Mouse (Mus musculus): ENCODE measurements around the gene Olfr356. TPM values are rescaled to one million over a fixed set of nuclear protein-coding genes. Genes with fewer than 3 reads are reported as not detected.

Gene Olfr356
- polyA plus RNA-seq (2014; fragmentation: Illumina TruSeq; extraction: RNeasy Lipid Tissue Mini Kit (QIAGEN cat#74804); ENCODE audit: insufficient read depth, low read depth, low replicate concordance): not detected

GRCm38 (mm10) chr2:36936821-36937220 is at the start of gene Olfr356:
Gene Olfr356 (plus strand): TSS chr2:36937121.

GRCm38 (mm10) chr2:36892836-36893235 is 44.1 kb upstream of the Olfr356 start, which contains the start of gene Olfr353:
Gene Olfr353 (minus strand): TSS chr2:36892936.

GRCm38 (mm10) chr2:36905380-36905779 is 31.5 kb upstream of the Olfr356 start, which contains the start of gene Olfr354:
Gene Olfr354 (plus strand): TSS chr2:36905680.

GRCm38 (mm10) chr2:36928797-36929196 is 8.1 kb upstream of the Olfr356 start, which contains the start of gene Olfr355:
Gene Olfr355 (minus strand): TSS chr2:36928897.

Other genes with a start within 250 kb of the Olfr356 start
- not detected for gene Olfr347, start 205.2 kb upstream of the Olfr356 start, polyA plus RNA-seq (2014; fragmentation: Illumina TruSeq; extraction: RNeasy Lipid Tissue Mini Kit (QIAGEN cat#74804); ENCODE audit: insufficient read depth, low read depth, low replicate concordance)
- not detected for gene Olfr348, start 152.8 kb upstream of the Olfr356 start, polyA plus RNA-seq (2014; fragmentation: Illumina TruSeq; extraction: RNeasy Lipid Tissue Mini Kit (QIAGEN cat#74804); ENCODE audit: insufficient read depth, low read depth, low replicate concordance)
- gene Olfr50, start 146.6 kb upstream of the Olfr356 start, polyA plus RNA-seq (2014; fragmentation: Illumina TruSeq; extraction: RNeasy Lipid Tissue Mini Kit (QIAGEN cat#74804); ENCODE audit: insufficient read depth, low read depth, low replicate concordance): not detected
- not detected for gene Olfr3, start 120.1 kb upstream of the Olfr356 start, polyA plus RNA-seq (2014; fragmentation: Illumina TruSeq; extraction: RNeasy Lipid Tissue Mini Kit (QIAGEN cat#74804); ENCODE audit: insufficient read depth, low read depth, low replicate concordance)
- not detected for gene Olfr350, start 90.8 kb upstream of the Olfr356 start, polyA plus RNA-seq (2014; fragmentation: Illumina TruSeq; extraction: RNeasy Lipid Tissue Mini Kit (QIAGEN cat#74804); ENCODE audit: insufficient read depth, low read depth, low replicate concordance)
- gene Olfr351, start 74.5 kb upstream of the Olfr356 start, polyA plus RNA-seq (2014; fragmentation: Illumina TruSeq; extraction: RNeasy Lipid Tissue Mini Kit (QIAGEN cat#74804); ENCODE audit: insufficient read depth, low read depth, low replicate concordance): not detected
- gene Olfr352, start 68.7 kb upstream of the Olfr356 start, polyA plus RNA-seq (2014; fragmentation: Illumina TruSeq; extraction: RNeasy Lipid Tissue Mini Kit (QIAGEN cat#74804); ENCODE audit: insufficient read depth, low read depth, low replicate concordance): not detected
- not detected for gene Olfr353, start 44.2 kb upstream of the Olfr356 start, polyA plus RNA-seq (2014; fragmentation: Illumina TruSeq; extraction: RNeasy Lipid Tissue Mini Kit (QIAGEN cat#74804); ENCODE audit: insufficient read depth, low read depth, low replicate concordance)
- gene Olfr354, start 31.4 kb upstream of the Olfr356 start, polyA plus RNA-seq (2014; fragmentation: Illumina TruSeq; extraction: RNeasy Lipid Tissue Mini Kit (QIAGEN cat#74804); ENCODE audit: insufficient read depth, low read depth, low replicate concordance): not detected
- not detected for gene Olfr355, start 8.2 kb upstream of the Olfr356 start, polyA plus RNA-seq (2014; fragmentation: Illumina TruSeq; extraction: RNeasy Lipid Tissue Mini Kit (QIAGEN cat#74804); ENCODE audit: insufficient read depth, low read depth, low replicate concordance)
- gene Olfr357, start 56.7 kb downstream of the Olfr356 start, polyA plus RNA-seq (2014; fragmentation: Illumina TruSeq; extraction: RNeasy Lipid Tissue Mini Kit (QIAGEN cat#74804); ENCODE audit: insufficient read depth, low read depth, low replicate concordance): not detected
- not detected for gene Olfr358, start 72.2 kb downstream of the Olfr356 start, polyA plus RNA-seq (2014; fragmentation: Illumina TruSeq; extraction: RNeasy Lipid Tissue Mini Kit (QIAGEN cat#74804); ENCODE audit: insufficient read depth, low read depth, low replicate concordance)
- not detected for gene Olfr360, start 128.6 kb downstream of the Olfr356 start, polyA plus RNA-seq (2014; fragmentation: Illumina TruSeq; extraction: RNeasy Lipid Tissue Mini Kit (QIAGEN cat#74804); ENCODE audit: insufficient read depth, low read depth, low replicate concordance)
- not detected for gene Olfr361, start 152.2 kb downstream of the Olfr356 start, polyA plus RNA-seq (2014; fragmentation: Illumina TruSeq; extraction: RNeasy Lipid Tissue Mini Kit (QIAGEN cat#74804); ENCODE audit: insufficient read depth, low read depth, low replicate concordance)
- not detected for gene Olfr362, start 180.8 kb downstream of the Olfr356 start, polyA plus RNA-seq (2014; fragmentation: Illumina TruSeq; extraction: RNeasy Lipid Tissue Mini Kit (QIAGEN cat#74804); ENCODE audit: insufficient read depth, low read depth, low replicate concordance)
- gene Olfr364-ps1, start 202.2 kb downstream of the Olfr356 start, polyA plus RNA-seq (2014; fragmentation: Illumina TruSeq; extraction: RNeasy Lipid Tissue Mini Kit (QIAGEN cat#74804); ENCODE audit: insufficient read depth, low read depth, low replicate concordance): not detected